Mouse (Mus musculus) thymus, adult 2 months (tissue): ENCODE data around the gene Ripply3.

Experiments
- CTCF ChIP-seq: fragments of 200-500 bp; IDR thresholded peaks from 2 replicates; pipeline ENCODE4 v1.5.1; 2012; ENCODE audit warnings: mild to moderate bottlenecking, control low read depth, low read length, moderate library complexity, borderline replicate concordance; ENCODE audit not compliant: control insufficient read depth, poor library complexity, insufficient read depth; ENCODE audit errors: extremely low read depth
- POLR2A ChIP-seq: fragments of 200-500 bp; IDR thresholded peaks from 2 replicates; pipeline ENCODE4 v1.6.1; 2012; ENCODE audit warnings: mild to moderate bottlenecking, low read length, control low read depth, moderate library complexity; ENCODE audit not compliant: control insufficient read depth, poor library complexity, insufficient read depth; ENCODE audit errors: extremely low read depth

DNA sequence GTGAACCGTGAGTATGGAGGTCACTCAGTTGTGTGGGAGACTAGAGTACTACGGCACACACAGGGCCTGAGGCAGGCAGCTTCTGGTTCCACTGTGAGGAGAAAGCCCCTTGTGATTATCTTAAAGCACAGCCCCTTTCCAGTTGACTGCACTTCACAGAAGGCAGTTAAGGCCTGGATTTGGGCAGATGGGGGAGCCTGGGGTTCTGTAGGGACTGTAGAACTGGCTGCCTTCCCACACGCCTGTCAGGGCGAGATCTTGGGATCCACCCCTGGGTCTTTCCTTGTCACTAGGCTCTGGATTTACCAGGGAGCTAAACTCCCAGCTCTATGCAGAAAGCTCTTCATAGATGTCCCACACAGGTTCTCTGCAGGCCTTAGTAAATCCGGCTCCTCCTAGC is 2.2 kb downstream of the Ripply3 start:
- TF ChIP-seq CTCF: no peak
- no peak for TF ChIP-seq POLR2A
